Mouse (Mus musculus): Measurements from ENCODE around the gene Vash1. TPM values are rescaled to one million over a fixed set of nuclear protein-coding genes. Genes with fewer than 3 reads are reported as not detected.

Gene Vash1
- total and polyA plus RNA-seq, 3 experiments: 6.4 to 14.8 (median 10.0) TPM

DNA sequence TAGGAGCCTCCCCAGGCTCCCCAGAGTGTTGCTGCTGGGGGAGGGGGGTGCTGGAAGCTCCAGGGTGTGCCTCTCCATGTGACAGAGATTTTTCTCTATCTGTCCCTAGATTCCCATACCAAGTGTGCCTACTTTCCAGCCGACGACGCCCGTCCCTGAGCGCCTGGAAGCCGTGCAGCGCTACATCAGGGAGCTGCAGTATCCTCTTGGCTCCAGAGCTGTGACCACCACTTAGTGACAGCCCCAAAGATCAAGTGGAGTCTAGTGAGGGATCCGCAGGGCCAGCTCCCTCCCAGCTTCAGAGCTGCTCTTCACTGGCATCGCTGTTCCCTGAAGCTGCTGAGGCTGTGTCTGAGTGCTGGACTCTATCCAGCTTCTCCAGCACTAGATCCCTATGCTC, 6.8 kb downstream of the Vash1 start:
- Histone ChIP-seq H3K27me3 (ENCODE audit: control insufficient read depth, insufficient read depth, low read length) (no peaks in the 10 kb centered on the region), H3K9ac (ENCODE audit: low read depth, low read length) (no peak overlapping the region), H3K4me1 (ENCODE audit: control insufficient read depth, insufficient read depth, low read length) (peaks cover 29% of the 10 kb centered on the region), H3K79me2 (replicated peaks; ENCODE audit: control insufficient read depth, insufficient read depth, low read length) (no peaks in the 10 kb centered on the region), H3K36me3 (ENCODE audit: control insufficient read depth, insufficient read depth, low read length) (no peaks in the 10 kb centered on the region), H3K4me3 (no peak overlapping the region), H3K27ac (no peak overlapping the region)
- no peak for DNase-seq
- intact Hi-C loops (cut with DNase I): loop anchor here (5.0 kb wide), 1 partner anchor 33 kb away; no protein-coding TSS in a partner anchor
- TF ChIP-seq EP300 (IDR thresholded peaks at IDR 0.05; ENCODE audit: insufficient read depth, low read depth, low read length) (no peak), POLR2A (IDR thresholded peaks at IDR 0.05; ENCODE audit: insufficient read depth, low read depth, low read length) (no peak), CTCF (IDR thresholded peaks at IDR 0.05) (no peak)
- WGBS: 60% methylated on average over 9 of the region's 9 CpGs

DNA sequence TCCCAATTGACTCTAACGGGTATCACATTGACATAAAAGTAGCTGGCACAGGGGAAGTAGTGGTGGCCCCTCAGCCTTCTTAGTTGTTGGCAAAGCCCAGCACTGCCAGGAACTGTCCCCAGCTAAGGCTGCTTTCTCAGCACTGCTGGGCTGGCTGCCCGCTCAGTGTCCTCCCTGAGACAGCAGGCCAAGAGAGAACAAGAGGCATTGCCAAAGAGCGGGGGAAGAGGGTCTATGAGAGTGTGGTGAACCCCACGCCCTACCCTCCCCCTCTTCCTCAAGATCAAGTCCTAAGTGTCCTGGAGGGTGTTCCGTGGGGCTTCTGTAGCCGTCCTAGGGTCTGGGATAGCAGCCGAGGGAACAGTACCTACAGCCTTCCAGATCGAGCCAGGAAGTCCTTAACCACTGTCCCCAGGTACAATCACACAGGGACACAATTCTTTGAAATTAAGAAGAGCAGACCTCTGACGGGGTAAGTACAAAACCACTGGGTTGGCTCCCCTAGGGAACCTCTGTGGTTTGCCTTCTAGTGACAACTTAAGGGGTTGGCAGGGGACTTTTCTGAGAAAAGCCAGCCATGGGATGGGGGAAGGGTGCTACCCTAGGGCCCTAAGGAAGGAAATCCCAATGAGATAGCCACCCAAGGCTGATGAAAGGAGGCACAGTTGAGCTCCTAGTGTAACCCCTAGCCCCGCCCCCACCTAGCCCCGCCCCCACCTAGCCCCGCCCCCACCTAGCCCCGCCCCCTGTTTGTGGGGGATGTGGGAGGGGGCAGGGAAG, 8.2 kb downstream of the Vash1 start:
- no peak overlapping the region for H3K4me3 ChIP-seq
- H3K27ac ChIP-seq: peak overlapping the region; percentile 66
- H3K36me3 ChIP-seq (ENCODE audit: control insufficient read depth, insufficient read depth, low read length): no peaks in the 10 kb centered on the region
- H3K4me1 ChIP-seq (ENCODE audit: control insufficient read depth, insufficient read depth, low read length): peaks cover 28% of the 10 kb centered on the region
- intact Hi-C loops (cut with DNase I): loop anchor here (5.0 kb wide), 1 partner anchor 34 kb away; no protein-coding TSS in a partner anchor
- peak in 1 of 2 experiments; percentile 41 for DNase-seq
- H3K9ac ChIP-seq (ENCODE audit: low read depth, low read length): no peak overlapping the region
- no peaks in the 10 kb centered on the region for H3K27me3 ChIP-seq (ENCODE audit: control insufficient read depth, insufficient read depth, low read length)
- 32% methylated on average over 13 of the region's 13 CpGs for WGBS
- no peaks in the 10 kb centered on the region for H3K79me2 ChIP-seq (replicated peaks; ENCODE audit: control insufficient read depth, insufficient read depth, low read length)
- no peak for TF ChIP-seq EP300 (IDR thresholded peaks at IDR 0.05; ENCODE audit: insufficient read depth, low read depth, low read length)
- no peak for TF ChIP-seq CTCF (IDR thresholded peaks at IDR 0.05)
- TF ChIP-seq POLR2A (IDR thresholded peaks at IDR 0.05; ENCODE audit: insufficient read depth, low read depth, low read length): no peak

DNA sequence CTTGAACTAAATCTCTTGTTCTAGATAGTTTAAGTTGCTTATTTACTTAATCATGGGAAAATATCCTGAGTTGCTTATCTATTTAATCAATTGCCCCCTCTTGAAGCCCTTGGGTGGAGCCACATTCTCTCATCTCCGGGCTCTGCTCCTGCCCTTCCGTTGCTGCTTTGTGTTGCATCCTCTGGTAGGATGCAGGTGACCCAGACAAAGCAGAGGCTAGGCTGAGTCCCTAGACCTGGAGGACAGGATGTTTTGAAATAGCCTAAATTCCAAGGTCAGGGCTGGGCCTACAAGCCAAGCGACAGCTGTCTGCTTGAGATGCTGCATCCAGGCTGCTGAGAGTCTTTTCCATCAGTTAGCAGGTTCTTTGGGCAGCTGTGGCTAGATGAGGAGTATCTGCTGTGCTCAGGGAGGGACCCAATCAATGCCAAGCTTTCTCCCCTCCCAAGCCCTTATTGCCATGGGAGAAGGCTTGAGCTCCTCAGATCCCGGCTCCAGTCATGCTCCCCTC, 9.0 kb downstream of the Vash1 start:
- TF ChIP-seq POLR2A (IDR thresholded peaks at IDR 0.05; ENCODE audit: insufficient read depth, low read depth, low read length) (no peak), EP300 (IDR thresholded peaks at IDR 0.05; ENCODE audit: insufficient read depth, low read depth, low read length) (0 out of 2 replicates have a peak, but pooled peaks have one; percentile 48), CTCF (IDR thresholded peaks at IDR 0.05) (no peak)
- Histone ChIP-seq H3K4me3 (no peak overlapping the region), H3K4me1 (ENCODE audit: control insufficient read depth, insufficient read depth, low read length) (peaks cover 27% of the 10 kb centered on the region), H3K9ac (ENCODE audit: low read depth, low read length) (no peak overlapping the region), H3K79me2 (replicated peaks; ENCODE audit: control insufficient read depth, insufficient read depth, low read length) (no peaks in the 10 kb centered on the region), H3K27ac (peak overlapping the region; percentile 66), H3K36me3 (ENCODE audit: control insufficient read depth, insufficient read depth, low read length) (no peaks in the 10 kb centered on the region), H3K27me3 (ENCODE audit: control insufficient read depth, insufficient read depth, low read length) (no peaks in the 10 kb centered on the region)
- DNase-seq: no peak
- WGBS: 49% methylated on average over 4 of the region's 4 CpGs
- intact Hi-C loops (cut with DNase I): loop anchor here (5.0 kb wide), 1 partner anchor 35 kb away; no protein-coding TSS in a partner anchor

DNA sequence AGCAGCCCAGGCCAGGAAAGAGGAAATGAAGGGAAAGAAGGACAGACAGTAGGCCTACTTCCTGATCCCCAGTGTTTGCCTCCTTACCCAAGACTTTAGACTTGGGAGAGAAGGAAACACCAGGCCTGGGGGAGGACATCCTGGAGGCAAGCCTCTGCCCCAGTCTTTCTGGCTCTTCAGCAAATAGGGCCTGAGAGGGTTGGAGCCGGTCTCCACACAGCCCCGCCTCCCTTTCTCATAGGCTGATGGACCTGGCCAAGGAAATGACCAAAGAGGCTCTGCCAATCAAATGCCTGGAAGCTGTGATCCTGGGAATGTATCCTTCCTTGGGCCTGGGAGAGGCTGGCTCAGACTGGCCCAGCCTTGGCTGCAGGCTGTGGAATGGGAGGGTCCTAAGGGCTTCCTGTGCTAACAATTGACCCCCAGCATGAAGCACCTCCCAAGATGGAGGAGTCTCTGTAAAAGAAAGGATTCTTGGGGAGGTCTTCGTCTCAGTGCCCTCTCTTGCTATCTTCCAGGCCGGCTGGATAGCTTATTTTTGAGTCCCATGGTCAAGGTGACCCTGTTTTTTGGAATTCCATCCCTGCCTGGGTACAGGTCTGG, 9.6 kb downstream of the Vash1 start:
- peaks cover 26% of the 10 kb centered on the region for H3K4me1 ChIP-seq (ENCODE audit: control insufficient read depth, insufficient read depth, low read length)

DNA sequence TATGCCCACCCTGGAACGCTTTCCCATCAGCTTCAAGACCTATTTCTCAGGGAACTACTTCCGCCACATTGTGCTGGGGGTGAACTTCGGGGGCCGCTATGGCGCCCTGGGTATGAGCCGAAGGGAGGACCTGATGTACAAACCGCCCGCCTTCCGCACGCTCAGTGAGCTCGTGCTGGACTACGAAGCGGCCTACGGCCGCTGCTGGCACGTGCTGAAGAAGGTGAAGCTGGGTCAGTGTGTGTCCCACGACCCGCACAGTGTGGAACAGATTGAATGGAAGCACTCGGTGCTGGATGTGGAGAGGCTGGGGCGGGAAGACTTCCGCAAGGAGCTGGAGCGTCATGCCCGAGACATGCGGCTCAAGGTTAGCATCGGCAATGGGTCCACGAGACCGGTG, 10.4 kb downstream of the Vash1 start:
- no peak overlapping the region for H3K4me3 ChIP-seq
- no peak for TF ChIP-seq CTCF (IDR thresholded peaks at IDR 0.05)
- TF ChIP-seq EP300 (IDR thresholded peaks at IDR 0.05; ENCODE audit: insufficient read depth, low read depth, low read length): no peak
- TF ChIP-seq POLR2A (IDR thresholded peaks at IDR 0.05; ENCODE audit: insufficient read depth, low read depth, low read length): no peak
- no peaks in the 10 kb centered on the region for H3K79me2 ChIP-seq (replicated peaks; ENCODE audit: control insufficient read depth, insufficient read depth, low read length)
- peaks cover 23% of the 10 kb centered on the region for H3K4me1 ChIP-seq (ENCODE audit: control insufficient read depth, insufficient read depth, low read length)
- no peaks in the 10 kb centered on the region for H3K36me3 ChIP-seq (ENCODE audit: control insufficient read depth, insufficient read depth, low read length)
- WGBS: 96% methylated on average over 27 of the region's 27 CpGs
- H3K27me3 ChIP-seq (ENCODE audit: control insufficient read depth, insufficient read depth, low read length): no peaks in the 10 kb centered on the region
- H3K9ac ChIP-seq (ENCODE audit: low read depth, low read length): no peak overlapping the region
- intact Hi-C loops (cut with DNase I): loop anchor here (5.0 kb wide), 1 partner anchor 37 kb away; no protein-coding TSS in a partner anchor
- no peak for DNase-seq
- no peak overlapping the region for H3K27ac ChIP-seq

More for the DNA sequence above, 9.6 kb downstream of the Vash1 start:
- peak overlapping the region; percentile 66 for H3K27ac ChIP-seq
- peak; percentile 48 to 49 for DNase-seq
- H3K9ac ChIP-seq (ENCODE audit: low read depth, low read length): no peak overlapping the region
- H3K36me3 ChIP-seq (ENCODE audit: control insufficient read depth, insufficient read depth, low read length): no peaks in the 10 kb centered on the region
- no peak overlapping the region for H3K4me3 ChIP-seq
- intact Hi-C loops (cut with DNase I): loop anchor here (5.0 kb wide), 1 partner anchor 36 kb away; no protein-coding TSS in a partner anchor
- TF ChIP-seq POLR2A (IDR thresholded peaks at IDR 0.05; ENCODE audit: insufficient read depth, low read depth, low read length): no peak
- no peak for TF ChIP-seq CTCF (IDR thresholded peaks at IDR 0.05)
- H3K79me2 ChIP-seq (replicated peaks; ENCODE audit: control insufficient read depth, insufficient read depth, low read length): no peaks in the 10 kb centered on the region
- 55% methylated on average over 4 of the region's 4 CpGs for WGBS
- H3K27me3 ChIP-seq (ENCODE audit: control insufficient read depth, insufficient read depth, low read length): no peaks in the 10 kb centered on the region
